In the genomic region with DNA sequence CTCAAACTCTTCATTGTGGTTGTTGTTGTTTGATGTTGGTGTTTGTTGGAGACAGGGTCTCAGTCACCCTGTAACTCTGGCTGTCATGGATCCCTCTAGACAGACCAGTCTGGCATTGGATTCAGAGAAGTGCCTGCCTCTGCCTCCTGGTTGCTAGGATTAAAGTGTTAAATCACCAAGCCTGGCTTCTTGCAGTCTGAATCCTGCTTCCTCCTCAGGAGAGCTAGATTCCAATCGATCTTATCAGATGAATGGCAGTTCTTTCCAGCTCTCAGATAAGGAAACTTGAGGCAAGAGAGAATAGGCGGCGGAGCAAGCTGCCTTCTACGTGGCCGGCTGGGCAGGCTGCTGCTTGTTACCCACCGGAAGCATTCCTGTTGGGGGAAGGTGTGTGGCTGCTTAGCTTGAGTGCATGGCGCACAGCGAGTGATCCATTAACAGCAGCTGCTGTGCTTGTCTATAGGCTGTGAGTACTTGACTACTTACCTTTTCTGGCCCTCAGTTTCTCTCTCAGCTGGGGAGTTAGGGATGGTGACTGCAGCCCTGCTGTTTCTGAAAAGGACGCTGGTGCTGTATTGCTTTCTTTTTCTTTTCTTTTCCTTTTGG, we compare ENCODE assay signal across 11 mouse cellular contexts. TPM values are rescaled to one million over a fixed set of nuclear protein-coding genes. Genes with fewer than 3 reads are reported as not detected.
DNase-seq lines count a peak whose midpoint lies in the region; ATAC-seq and TF ChIP-seq lines count a peak whose summit lies in the region.
"Had no signal": no experiment of that assay in that cellular context is flagged by ENCODE, and none has a peak within 500 bp of the region (broad histone marks: within the 10 kb centered on the region; RNA-seq: fewer than 3 reads in every experiment).

No protein-coding gene starts in this region.

- H3K36me3 ChIP-seq in forebrain, postnatal 0 days (ENCODE audit: insufficient read depth), result peaks cover 18% of the 10 kb centered on the region
- H3K36me3 ChIP-seq in forebrain, embryonic 13.5 days (ENCODE audit: poor library complexity, severe bottlenecking), result peaks cover 13% of the 10 kb centered on the region; the same call in 1 of the 2 replicates
- no peaks in the 10 kb centered on the region for H3K36me3 ChIP-seq in lung, embryonic 16.5 days (ENCODE audit: control insufficient read depth, insufficient read depth, low read length)
- H3K36me3 ChIP-seq in embryonic facial prominence, embryonic 10.5 days (replicated peaks), result no peaks in the 10 kb centered on the region; the same call in 1 of the 2 replicates
- H3K36me3 ChIP-seq: liver, embryonic 12.5 days had no signal

- 55% methylated on average over 9 of the region's 9 CpGs for WGBS in forebrain, postnatal 0 days
- WGBS in forebrain, embryonic 13.5 days, result 50% methylated on average over 9 of the region's 9 CpGs
- WGBS in lung, embryonic 16.5 days, result 28% methylated on average over 9 of the region's 9 CpGs
- WGBS in embryonic facial prominence, embryonic 10.5 days, result 33% methylated on average over 9 of the region's 9 CpGs

- H3K27ac ChIP-seq in forebrain, postnatal 0 days (ENCODE audit: low read depth, low read length), result 0 out of 2 replicates have a peak overlapping the region, but pooled peaks have one; percentile 9
- no peak overlapping the region for H3K27ac ChIP-seq in forebrain, embryonic 13.5 days
- peak overlapping the region; percentile 7; the same call in 1 of the 2 replicates for H3K27ac ChIP-seq in lung, embryonic 16.5 days (ENCODE audit: low read length)
- no peak overlapping the region for H3K27ac ChIP-seq in embryonic facial prominence, embryonic 10.5 days (replicated peaks)
- H3K27ac ChIP-seq: embryonic facial prominence, embryonic 15.5 days; liver, embryonic 12.5 days had no signal

- H3K4me2 ChIP-seq in forebrain, postnatal 0 days (ENCODE audit: low read depth), result no peak overlapping the region
- H3K4me2 ChIP-seq in forebrain, embryonic 13.5 days, result no peak overlapping the region
- no peak overlapping the region for H3K4me2 ChIP-seq in lung, embryonic 16.5 days (ENCODE audit: low read depth, low read length)
- H3K4me2 ChIP-seq: embryonic facial prominence, embryonic 15.5 days had no signal

- no peak for DNase-seq in forebrain, postnatal 0 days
- DNase-seq in lung, postnatal 14 days, result no peak
- peak; percentile 42 for DNase-seq in embryonic facial prominence, embryonic 10.5 days (ENCODE audit: low spot score)
- peak; percentile 77 for DNase-seq in thymus, postnatal 14 days
- no peak for DNase-seq in left cerebral cortex, postnatal 25 days (ENCODE audit: low spot score in 2 of 2)
- DNase-seq in left cerebral cortex, adult 9 months (ENCODE audit: low spot score in 2 of 2), result no peak
- DNase-seq: right cerebral cortex, postnatal 25 days had no signal

- H3K4me1 ChIP-seq in forebrain, postnatal 0 days (ENCODE audit: insufficient read depth), result peaks cover 4% of the 10 kb centered on the region; the same call in 1 of the 2 replicates
- H3K4me1 ChIP-seq in forebrain, embryonic 13.5 days, result peaks cover 44% of the 10 kb centered on the region
- peaks cover 33% of the 10 kb centered on the region for H3K4me1 ChIP-seq in lung, embryonic 16.5 days (replicated peaks; ENCODE audit: control insufficient read depth, insufficient read depth, low read length)
- peaks cover 63% of the 10 kb centered on the region for H3K4me1 ChIP-seq in embryonic facial prominence, embryonic 10.5 days

- H3K9me3 ChIP-seq in forebrain, postnatal 0 days (ENCODE audit: low read length), result no peaks in the 10 kb centered on the region
- no peaks in the 10 kb centered on the region for H3K9me3 ChIP-seq in forebrain, embryonic 13.5 days (replicated peaks)
- H3K9me3 ChIP-seq in lung, embryonic 16.5 days (ENCODE audit: control insufficient read depth, low read length), result no peaks in the 10 kb centered on the region
- H3K9me3 ChIP-seq in embryonic facial prominence, embryonic 10.5 days, result no peaks in the 10 kb centered on the region
- H3K9me3 ChIP-seq: embryonic facial prominence, embryonic 15.5 days; liver, embryonic 12.5 days had no signal

- no peak overlapping the region for H3K9ac ChIP-seq in forebrain, postnatal 0 days
- no peak overlapping the region for H3K9ac ChIP-seq in forebrain, embryonic 13.5 days
- peak overlapping the region; percentile 21; the same call in 1 of the 2 replicates for H3K9ac ChIP-seq in lung, embryonic 16.5 days (ENCODE audit: low read length)
- H3K9ac ChIP-seq: embryonic facial prominence, embryonic 15.5 days; liver, embryonic 12.5 days had no signal

- intact Hi-C loops in left cerebral cortex, postnatal 25 days (cut with DNase I), result no loop called here

- no peak overlapping the region for H3K4me3 ChIP-seq in forebrain, postnatal 0 days (ENCODE audit: low read depth, low read length)
- H3K4me3 ChIP-seq in forebrain, embryonic 13.5 days, result no peak overlapping the region
- no peak overlapping the region for H3K4me3 ChIP-seq in lung, embryonic 16.5 days (ENCODE audit: low read length)
- H3K4me3 ChIP-seq in embryonic facial prominence, embryonic 10.5 days, result no peak overlapping the region
- H3K4me3 ChIP-seq: embryonic facial prominence, embryonic 15.5 days; liver, embryonic 12.5 days had no signal

- TF ChIP-seq CTCF in forebrain, postnatal 0 days (IDR thresholded peaks at IDR 0.05; ENCODE audit: low read depth), result no peak

- no peaks in the 10 kb centered on the region for H3K27me3 ChIP-seq in forebrain, postnatal 0 days (ENCODE audit: insufficient read depth, low read length)
- H3K27me3 ChIP-seq in forebrain, embryonic 13.5 days, result no peaks in the 10 kb centered on the region
- no peaks in the 10 kb centered on the region for H3K27me3 ChIP-seq in lung, embryonic 16.5 days (ENCODE audit: control insufficient read depth, insufficient read depth, low read depth, low read length)
- H3K27me3 ChIP-seq in embryonic facial prominence, embryonic 10.5 days (replicated peaks; ENCODE audit: low read depth, poor library complexity, severe bottlenecking), result peaks cover 26% of the 10 kb centered on the region
- H3K27me3 ChIP-seq: embryonic facial prominence, embryonic 15.5 days had no signal

- ATAC-seq in forebrain, postnatal 0 days, result no peak
- no peak for ATAC-seq in forebrain, embryonic 13.5 days
- ATAC-seq in lung, embryonic 16.5 days (ENCODE audit: low read depth), result no peak
- ATAC-seq: liver, embryonic 12.5 days had no signal

RNA-seq across cellular contexts. Expression of a gene that starts 4.6 kb away (rescaled TPM):
- total RNA-seq in forebrain, postnatal 0 days (2014; rRNA removed), result 36.2 and 47.8 TPM in 2 replicates
- 30.3 and 37.3 TPM in 2 replicates for polyA plus RNA-seq in forebrain, postnatal 0 days (2015; fragmentation: Nextera tagmentation; extraction: Ambion mirVana)
- polyA plus RNA-seq in forebrain, embryonic 13.5 days (2015; fragmentation: Nextera tagmentation; extraction: Ambion mirVana), result 18.7 and 22.8 TPM in 2 replicates
- polyA plus RNA-seq in lung, embryonic 16.5 days (2015; fragmentation: Nextera tagmentation; extraction: Ambion mirVana), result 11.8 and 12.0 TPM in 2 replicates
- polyA plus RNA-seq in embryonic facial prominence, embryonic 10.5 days (2016; fragmentation: Nextera tagmentation; extraction: Ambion mirVana), result 7.3 and 11.2 TPM in 2 replicates
- 10 to 100 TPM; 26.3 to 29.1 TPM for total RNA-seq in left cerebral cortex, postnatal 25 days (2021)

RNA-seq across cellular contexts. Expression of a gene that starts 46.1 kb away (rescaled TPM):
- total RNA-seq in forebrain, postnatal 0 days (2014; rRNA removed), result 58.2 and 70.7 TPM in 2 replicates
- 39.5 and 43.0 TPM in 2 replicates for polyA plus RNA-seq in forebrain, postnatal 0 days (2015; fragmentation: Nextera tagmentation; extraction: Ambion mirVana)
- 77.6 and 85.1 TPM in 2 replicates for polyA plus RNA-seq in forebrain, embryonic 13.5 days (2015; fragmentation: Nextera tagmentation; extraction: Ambion mirVana)
- 41.2 and 41.4 TPM in 2 replicates for polyA plus RNA-seq in lung, embryonic 16.5 days (2015; fragmentation: Nextera tagmentation; extraction: Ambion mirVana)
- polyA plus RNA-seq in embryonic facial prominence, embryonic 10.5 days (2016; fragmentation: Nextera tagmentation; extraction: Ambion mirVana), result 91.5 and 96.8 TPM in 2 replicates
- 10 to 100 TPM; 40.6 to 40.9 TPM for total RNA-seq in left cerebral cortex, postnatal 25 days (2021)

Comparison
In these comparisons a context has a peak if more than half of its experiments do, and no peak if none do; other contexts are left out.
1. H3K27ac ChIP-seq: peak in forebrain, postnatal 0 days (single experiment) and lung, embryonic 16.5 days (single experiment); none in forebrain, embryonic 13.5 days (single experiment) and embryonic facial prominence, embryonic 10.5 days (single experiment).
2. DNase-seq: peak in embryonic facial prominence, embryonic 10.5 days (single experiment) and thymus, postnatal 14 days (single experiment); none in forebrain, postnatal 0 days (single experiment), lung, postnatal 14 days (single experiment), left cerebral cortex, postnatal 25 days (0 of 2) and left cerebral cortex, adult 9 months (0 of 2).